Mouse (Mus musculus): ENCODE results near the gene Coro2a. TPM values are rescaled to one million over a fixed set of nuclear protein-coding genes. Genes with fewer than 3 reads are reported as not detected.
"Not testable (repeated sequence)": the region's sequence is repeated elsewhere in the genome, so short reads cannot be mapped to it uniquely, and the experiment has no call there.

Gene Coro2a
- polyA plus RNA-seq, 1 experiment, result 9.1 TPM

DNA sequence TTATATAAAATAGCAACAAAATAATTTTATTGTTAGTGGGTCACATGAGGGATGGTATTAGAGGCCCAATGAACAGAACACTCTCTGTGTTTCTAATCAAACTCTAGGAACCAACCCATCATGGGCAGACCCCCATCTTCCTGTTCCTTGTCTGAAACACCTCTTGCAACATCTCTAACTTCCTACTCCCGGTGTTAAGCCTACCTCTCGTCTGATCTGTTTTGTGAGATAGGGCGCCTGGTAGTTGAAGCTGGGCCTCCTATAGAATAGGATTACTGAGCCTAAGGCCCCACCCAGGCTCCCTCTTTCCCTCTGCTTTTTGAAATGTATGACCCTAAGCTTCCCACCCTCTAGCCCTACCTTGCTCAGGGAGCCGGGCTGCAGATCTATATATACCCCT lies 11.2 kb downstream of the Coro2a start:
- TF ChIP-seq CTCF (IDR thresholded peaks at IDR 0.05; ENCODE audit: insufficient read depth, low read length) (no peak), POLR2A (IDR thresholded peaks at IDR 0.05; ENCODE audit: borderline replicate concordance, extremely low read depth, low read depth, low read length) (no peak)
- Histone ChIP-seq H3K4me1 (ENCODE audit: control insufficient read depth, insufficient read depth, low read length) (peaks cover 2% of the 10 kb centered on the region; the same call in 1 of the 2 replicates), H3K4me3 (replicated peaks; ENCODE audit: extremely low read depth, low read depth, low read length) (no peak overlapping the region)
- DNase-seq, result no peak
- whole genome bisulfite sequencing, result 53% methylated on average over 4 of the region's 4 CpGs

DNA sequence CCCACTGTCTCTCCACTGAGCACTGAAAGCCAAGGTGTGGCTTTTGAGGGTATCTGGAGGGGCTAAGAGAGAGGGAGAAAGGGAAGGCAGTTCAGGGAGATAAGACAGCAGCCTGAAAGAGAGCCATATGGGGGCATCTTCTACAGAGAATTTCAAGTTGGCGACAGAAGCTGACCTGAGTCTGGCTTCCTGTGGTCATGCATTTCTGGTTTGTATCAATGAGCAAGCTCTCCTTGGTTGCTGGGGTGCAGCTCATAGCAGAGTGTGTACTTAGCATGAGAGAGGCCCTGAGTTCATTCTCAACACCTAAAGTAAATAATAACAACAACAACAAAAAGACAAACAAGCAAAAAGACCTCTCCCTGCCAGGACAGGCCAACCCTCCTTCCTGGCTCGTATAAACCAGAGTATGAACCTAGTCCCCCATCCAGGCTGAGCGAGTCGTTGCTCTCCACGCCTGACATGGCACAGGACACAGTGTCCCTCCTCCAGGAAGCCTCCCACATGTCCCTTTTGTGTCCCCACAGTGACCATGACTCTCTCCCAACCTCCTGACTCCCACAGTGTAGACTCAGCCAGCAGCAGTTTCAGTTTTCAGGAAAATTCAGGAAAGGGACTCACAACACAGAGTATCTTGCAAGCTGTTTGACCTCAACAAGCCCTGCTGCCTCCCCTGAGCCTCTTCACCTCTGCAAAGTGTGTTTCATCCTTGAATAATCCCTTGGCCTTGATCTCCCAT lies 11.9 kb downstream of the Coro2a start:
- DNase-seq, result no peak
- 60% methylated on average over 5 of the region's 5 CpGs for WGBS
- no peak overlapping the region for H3K4me3 ChIP-seq (replicated peaks; ENCODE audit: extremely low read depth, low read depth, low read length)
- no peak for TF ChIP-seq CTCF (IDR thresholded peaks at IDR 0.05; ENCODE audit: insufficient read depth, low read length)
- no peak for TF ChIP-seq POLR2A (IDR thresholded peaks at IDR 0.05; ENCODE audit: borderline replicate concordance, extremely low read depth, low read depth, low read length)
- peaks cover 9% of the 10 kb centered on the region for H3K4me1 ChIP-seq (ENCODE audit: control insufficient read depth, insufficient read depth, low read length)

DNA sequence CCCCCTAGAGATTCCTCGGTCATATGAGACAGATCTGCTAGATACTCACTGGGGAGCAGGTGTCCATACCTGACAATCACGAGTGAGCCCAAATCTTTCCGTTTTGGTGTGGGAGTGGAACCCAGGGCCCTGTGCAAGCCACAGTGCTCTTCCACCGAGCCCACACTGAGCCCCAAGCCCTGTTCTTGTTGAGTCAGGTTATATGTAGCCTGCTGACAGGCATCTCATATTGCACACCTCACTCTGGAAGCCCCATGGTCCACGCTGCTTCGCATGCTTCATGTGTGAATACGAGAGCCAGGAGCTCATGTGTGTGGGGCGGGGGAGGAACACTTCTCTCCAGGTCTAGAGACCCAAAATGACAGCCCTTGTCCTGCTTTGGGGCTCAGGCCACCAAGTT lies 12.9 kb downstream of the Coro2a start:
- WGBS, result 68% methylated on average over 8 of the region's 8 CpGs
- H3K4me3 ChIP-seq (replicated peaks; ENCODE audit: extremely low read depth, low read depth, low read length), result no peak overlapping the region
- peaks cover 12% of the 10 kb centered on the region for H3K4me1 ChIP-seq (ENCODE audit: control insufficient read depth, insufficient read depth, low read length)
- no peak for DNase-seq
- no peak for TF ChIP-seq CTCF (IDR thresholded peaks at IDR 0.05; ENCODE audit: insufficient read depth, low read length)
- TF ChIP-seq POLR2A (IDR thresholded peaks at IDR 0.05; ENCODE audit: borderline replicate concordance, extremely low read depth, low read depth, low read length), result no peak

DNA sequence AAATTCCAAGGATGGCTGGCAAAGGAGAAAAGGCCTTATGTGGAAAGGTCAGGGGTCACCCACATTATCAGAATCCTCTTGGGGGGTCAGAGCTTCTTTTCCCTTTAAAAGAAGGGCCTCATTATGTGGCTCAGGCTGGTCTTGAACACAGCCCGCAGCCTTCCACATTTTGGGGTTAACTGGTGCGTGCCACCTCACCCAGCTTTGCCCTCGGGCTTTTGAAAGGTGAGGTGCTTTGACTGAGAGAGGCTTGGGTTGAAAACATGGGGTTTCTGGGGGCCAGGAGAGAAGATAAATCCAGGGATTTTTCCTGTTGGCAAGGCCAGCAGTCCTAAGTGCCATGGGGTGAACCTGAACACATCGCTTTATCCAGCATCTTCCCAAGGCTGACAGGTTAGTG lies 15.5 kb downstream of the Coro2a start:
- peaks cover 10% of the 10 kb centered on the region for H3K4me1 ChIP-seq (ENCODE audit: control insufficient read depth, insufficient read depth, low read length)
- no peak for DNase-seq
- H3K4me3 ChIP-seq (replicated peaks; ENCODE audit: extremely low read depth, low read depth, low read length), result no peak overlapping the region
- TF ChIP-seq CTCF (IDR thresholded peaks at IDR 0.05; ENCODE audit: insufficient read depth, low read length) (no peak), POLR2A (IDR thresholded peaks at IDR 0.05; ENCODE audit: borderline replicate concordance, extremely low read depth, low read depth, low read length) (no peak)
- 85% methylated on average over 4 of the region's 4 CpGs for WGBS

DNA sequence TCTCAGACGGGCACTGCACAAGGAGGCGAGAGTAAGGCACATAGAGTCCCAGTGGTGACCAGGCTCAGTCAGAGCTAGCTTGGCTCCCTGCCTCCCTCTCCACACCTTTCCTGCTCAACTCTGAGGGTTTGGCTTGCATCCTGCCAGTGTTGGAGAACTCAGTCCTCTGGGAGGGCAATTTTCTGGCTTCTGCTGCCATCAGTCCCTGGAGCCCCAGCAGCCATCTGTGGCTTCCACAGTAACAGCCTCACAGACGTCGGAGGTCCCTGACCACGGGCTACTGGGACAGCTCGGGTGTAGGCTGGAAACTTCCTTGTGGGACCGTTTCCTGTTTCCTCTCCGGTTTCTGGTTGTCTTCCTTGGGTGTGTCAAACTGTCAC lies 16.2 kb downstream of the Coro2a start:
- TF ChIP-seq POLR2A (IDR thresholded peaks at IDR 0.05; ENCODE audit: borderline replicate concordance, extremely low read depth, low read depth, low read length) (peak; percentile 1; the same call in 1 of the 2 replicates), CTCF (IDR thresholded peaks at IDR 0.05; ENCODE audit: insufficient read depth, low read length) (no peak)
- peaks cover 10% of the 10 kb centered on the region for H3K4me1 ChIP-seq (ENCODE audit: control insufficient read depth, insufficient read depth, low read length)
- no peak for DNase-seq
- H3K4me3 ChIP-seq (replicated peaks; ENCODE audit: extremely low read depth, low read depth, low read length), result no peak overlapping the region
- WGBS, result 41% methylated on average over 8 of the region's 8 CpGs

DNA sequence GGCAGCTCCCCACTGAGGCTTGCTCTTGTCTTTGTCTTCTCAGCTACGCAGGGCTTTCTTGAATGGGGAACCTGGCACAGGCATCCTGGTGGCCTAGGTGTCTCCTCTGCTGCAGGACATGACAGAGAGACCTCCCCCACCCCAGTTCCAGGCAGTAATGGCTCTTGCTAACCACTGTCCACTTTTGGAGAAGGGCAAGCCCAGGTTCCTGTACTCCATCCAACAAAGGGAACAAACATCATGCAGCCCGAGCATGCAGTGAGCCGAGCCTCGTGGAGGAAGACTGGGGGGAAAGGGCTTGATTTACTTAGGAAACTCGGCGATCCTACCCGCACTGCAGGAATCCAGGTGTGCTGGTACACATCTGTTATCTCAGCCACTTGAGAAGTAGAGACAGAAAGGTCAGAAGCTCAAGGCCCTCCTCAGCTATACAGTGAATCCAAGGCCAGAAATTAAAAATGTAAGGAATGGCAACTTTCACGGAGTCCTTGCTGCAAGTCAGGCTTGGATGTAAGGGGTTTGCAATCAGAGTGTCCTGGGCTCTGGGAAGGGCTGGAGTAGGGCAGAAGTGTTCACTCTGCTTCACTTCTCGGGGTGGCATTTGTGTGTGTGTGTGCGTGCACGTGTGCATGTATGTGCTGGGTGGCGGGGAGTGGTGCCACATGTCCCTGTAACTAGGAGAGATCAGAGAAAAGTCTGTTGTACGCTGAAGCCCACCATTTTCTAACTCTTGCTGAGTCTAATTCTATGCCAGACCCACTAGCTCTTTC lies 16.8 kb downstream of the Coro2a start:
- H3K4me1 ChIP-seq (ENCODE audit: control insufficient read depth, insufficient read depth, low read length), result peaks cover 10% of the 10 kb centered on the region
- TF ChIP-seq POLR2A (IDR thresholded peaks at IDR 0.05; ENCODE audit: borderline replicate concordance, extremely low read depth, low read depth, low read length) (0 out of 2 replicates have a peak, but pooled peaks have one; percentile 3), CTCF (IDR thresholded peaks at IDR 0.05; ENCODE audit: insufficient read depth, low read length) (no peak)
- WGBS, result 62% methylated on average over 13 of the region's 13 CpGs
- no peak for DNase-seq
- H3K4me3 ChIP-seq (replicated peaks; ENCODE audit: extremely low read depth, low read depth, low read length), result peak overlapping the region; percentile 16

DNA sequence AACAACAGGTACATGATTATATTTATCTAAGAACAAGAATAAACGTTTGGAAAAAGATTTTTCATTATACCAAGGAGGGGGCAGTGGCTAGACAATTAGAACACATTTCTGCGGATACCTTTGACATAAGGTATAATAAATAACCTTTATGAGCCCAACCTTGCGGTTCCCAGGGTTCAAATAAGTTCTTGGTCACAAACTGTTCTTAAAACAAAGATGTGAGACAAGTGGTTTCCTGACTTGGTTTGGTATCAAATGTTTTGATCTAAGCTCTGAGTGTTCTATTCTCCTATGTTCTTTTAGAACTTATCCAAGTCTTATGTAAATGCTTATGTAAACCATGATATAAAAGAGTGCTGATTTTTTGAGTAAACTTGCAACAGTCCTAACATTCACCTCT lies 17.5 kb downstream of the Coro2a start:
- WGBS, result 45% methylated on average over 3 of the region's 3 CpGs
- H3K4me3 ChIP-seq (replicated peaks; ENCODE audit: extremely low read depth, low read depth, low read length); DNase-seq: not testable (repeated sequence)
- peaks cover 10% of the 10 kb centered on the region for H3K4me1 ChIP-seq (ENCODE audit: control insufficient read depth, insufficient read depth, low read length)

DNA sequence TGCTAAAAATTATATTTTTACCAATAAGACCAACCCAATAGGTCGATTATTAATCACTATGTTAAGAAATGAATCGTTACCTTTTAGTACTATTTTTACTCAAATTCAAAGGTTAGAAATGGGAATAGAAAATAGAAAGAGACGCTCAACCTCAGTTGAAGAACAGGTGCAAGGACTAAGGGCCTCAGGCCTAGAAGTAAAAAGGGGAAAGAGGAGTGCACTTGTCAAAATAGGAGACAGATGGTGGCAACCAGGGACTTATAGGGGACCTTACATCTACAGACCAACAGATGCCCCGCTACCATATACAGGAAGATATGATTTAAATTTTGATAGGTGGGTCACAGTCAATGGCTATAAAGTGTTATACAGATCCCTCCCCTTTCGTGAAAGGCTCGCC lies 17.9 kb downstream of the Coro2a start:
- DNase-seq; H3K4me3 ChIP-seq (replicated peaks; ENCODE audit: extremely low read depth, low read depth, low read length): not testable (repeated sequence)
- whole genome bisulfite sequencing, result 85% methylated on average over 2 of the region's 6 CpGs
- peaks cover 10% of the 10 kb centered on the region for H3K4me1 ChIP-seq (ENCODE audit: control insufficient read depth, insufficient read depth, low read length)

DNA sequence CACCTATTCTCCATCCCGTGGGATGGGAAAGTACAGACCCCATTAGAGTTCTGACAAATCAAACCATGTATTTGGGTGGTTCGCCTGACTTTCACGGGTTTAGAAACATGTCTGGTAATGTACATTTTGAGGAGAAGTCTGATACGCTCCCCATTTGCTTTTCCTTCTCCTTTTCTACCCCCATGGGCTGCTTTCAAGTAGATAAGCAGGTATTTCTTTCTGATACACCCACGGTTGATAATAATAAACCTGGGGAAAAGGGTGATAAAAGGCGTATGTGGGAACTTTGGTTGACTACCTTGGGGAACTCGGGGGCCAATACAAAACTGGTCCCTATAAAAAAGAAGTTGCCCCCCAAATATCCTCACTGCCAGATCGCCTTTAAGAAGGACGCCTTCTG lies 20.0 kb downstream of the Coro2a start:
- H3K4me1 ChIP-seq (ENCODE audit: control insufficient read depth, insufficient read depth, low read length), result peaks cover 10% of the 10 kb centered on the region
- H3K4me3 ChIP-seq (replicated peaks; ENCODE audit: extremely low read depth, low read depth, low read length); DNase-seq: not testable (repeated sequence)
- WGBS, result 83% methylated on average over 9 of the region's 9 CpGs

DNA sequence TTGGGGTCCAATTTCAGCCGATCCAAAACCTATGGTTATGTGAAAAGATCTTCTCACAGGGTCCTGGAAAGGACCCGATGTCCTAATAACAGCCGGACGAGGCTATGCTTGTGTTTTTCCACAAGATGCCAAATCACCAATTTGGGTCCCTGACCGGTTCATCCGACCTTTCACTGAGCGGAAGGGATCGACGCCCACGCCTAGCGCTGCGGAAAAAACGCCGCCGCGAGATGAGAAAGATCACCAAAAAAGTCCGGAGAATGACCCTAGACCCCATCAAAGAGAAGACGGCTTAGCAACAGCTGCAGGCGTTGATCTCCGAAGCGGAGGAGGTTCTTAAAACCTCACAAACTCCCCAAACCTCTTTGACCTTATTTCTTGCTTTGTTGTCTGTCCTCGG lies 20.4 kb downstream of the Coro2a start:
- WGBS, result 93% methylated on average over 22 of the region's 22 CpGs
- not testable (repeated sequence) for H3K4me3 ChIP-seq (replicated peaks; ENCODE audit: extremely low read depth, low read depth, low read length); DNase-seq
- peaks cover 10% of the 10 kb centered on the region for H3K4me1 ChIP-seq (ENCODE audit: control insufficient read depth, insufficient read depth, low read length)

DNA sequence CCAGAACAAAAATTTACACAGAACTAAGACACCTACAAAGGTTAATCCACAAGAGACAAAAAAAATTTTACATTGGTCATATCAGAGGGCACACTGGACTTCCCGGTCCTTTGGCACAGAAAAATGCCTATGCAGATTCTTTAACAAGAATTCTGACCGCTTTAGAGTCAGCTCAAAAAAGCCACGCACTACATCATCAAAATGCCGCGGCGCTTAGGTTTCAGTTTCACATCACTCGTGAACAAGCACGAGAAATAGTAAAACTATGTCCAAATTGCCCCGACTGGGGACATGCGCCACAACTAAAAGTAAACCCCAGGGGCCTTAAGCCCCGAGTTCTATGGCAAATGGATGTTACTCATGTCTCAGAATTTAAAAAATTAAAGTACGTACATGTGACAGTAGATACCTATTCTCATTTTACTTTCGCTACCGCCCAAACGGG lies 21.2 kb downstream of the Coro2a start:
- peaks cover 10% of the 10 kb centered on the region for H3K4me1 ChIP-seq (ENCODE audit: control insufficient read depth, insufficient read depth, low read length)
- DNase-seq; H3K4me3 ChIP-seq (replicated peaks; ENCODE audit: extremely low read depth, low read depth, low read length): not testable (repeated sequence)
- WGBS, result 82% methylated on average over 15 of the region's 15 CpGs

DNA sequence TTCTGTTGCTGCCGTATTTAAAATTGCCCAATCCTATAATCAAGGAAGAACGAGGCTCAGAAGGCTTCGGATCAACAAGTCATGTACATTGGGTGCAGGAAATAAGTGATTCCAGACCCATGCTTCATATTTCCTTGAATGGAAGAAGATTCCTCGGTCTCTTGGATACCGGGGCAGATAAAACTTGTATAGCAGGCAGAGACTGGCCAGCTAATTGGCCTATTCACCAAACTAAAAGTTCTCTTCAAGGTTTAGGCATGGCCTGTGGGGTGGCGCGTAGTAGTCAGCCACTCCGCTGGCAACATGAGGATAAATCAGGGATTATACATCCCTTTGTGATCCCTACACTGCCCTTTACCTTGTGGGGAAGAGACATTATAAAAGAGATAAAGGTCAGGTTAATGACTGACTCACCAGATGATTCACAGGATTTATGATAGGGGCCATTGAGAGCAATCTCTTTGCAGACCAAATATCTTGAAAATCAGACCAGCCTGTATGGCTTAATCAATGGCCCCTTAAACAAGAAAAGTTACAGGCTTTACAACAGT lies 23.1 kb downstream of the Coro2a start:
- DNase-seq; H3K4me1 ChIP-seq (ENCODE audit: control insufficient read depth, insufficient read depth, low read length): not testable (repeated sequence)
- 90% methylated on average over 8 of the region's 8 CpGs for WGBS
- peak overlapping the region; percentile 28 for H3K4me3 ChIP-seq (replicated peaks; ENCODE audit: extremely low read depth, low read depth, low read length)

Data from lung, adult 2 months (tissue).